Mouse (Mus musculus) kidney, postnatal 14 days (tissue): ENCODE measurements around the gene Sh3bgrl.

ENCODE experiments used
- DNase-seq: peaks from one replicate; pipeline ENCODE4 v3.0.0; 2022; ENCODE audit warnings: mixed read lengths

The Sh3bgrl gene

GRCm38 (mm10) chrX:109133500-109133899, 38.3 kb downstream of the Sh3bgrl start:
- no peak for DNase-seq

- DNase-seq, result no peak
These were observed 41.1 kb downstream of the Sh3bgrl start for GRCm38 (mm10) chrX:109136306-109136705.

- no peak for DNase-seq
These were observed 41.7 kb downstream of the Sh3bgrl start for GRCm38 (mm10) chrX:109136820-109137219.

- no peak for DNase-seq
These were observed 42.1 kb downstream of the Sh3bgrl start for GRCm38 (mm10) chrX:109137295-109137694.

DNA sequence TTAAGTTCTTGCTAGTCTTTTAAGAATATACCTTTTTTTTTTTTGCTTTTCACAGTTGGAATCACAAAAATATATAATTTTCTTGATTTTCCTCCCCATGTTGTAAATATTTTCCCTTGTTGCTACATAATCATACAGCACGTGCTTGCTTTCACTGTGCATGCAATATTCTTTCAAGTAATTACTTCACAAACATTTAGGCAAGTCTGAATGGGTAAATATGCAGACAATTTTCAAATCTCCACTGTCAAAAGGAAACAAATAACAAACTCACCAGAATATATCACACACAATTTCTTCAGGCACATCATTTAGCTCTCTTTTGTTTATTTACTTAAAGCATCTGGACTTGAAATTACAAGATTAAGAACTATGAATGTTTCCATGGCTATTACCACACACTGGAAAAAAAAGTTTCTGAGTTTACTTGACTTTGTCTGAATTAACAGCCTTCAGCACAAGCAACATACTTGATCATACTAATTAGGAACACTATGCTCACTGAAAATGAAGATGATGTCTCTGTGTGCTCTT, 46.2 kb downstream of the Sh3bgrl start:
- no peak for DNase-seq

- DNase-seq, result peak; percentile 23
These were observed 47.1 kb downstream of the Sh3bgrl start for GRCm38 (mm10) chrX:109142281-109142680.

DNA sequence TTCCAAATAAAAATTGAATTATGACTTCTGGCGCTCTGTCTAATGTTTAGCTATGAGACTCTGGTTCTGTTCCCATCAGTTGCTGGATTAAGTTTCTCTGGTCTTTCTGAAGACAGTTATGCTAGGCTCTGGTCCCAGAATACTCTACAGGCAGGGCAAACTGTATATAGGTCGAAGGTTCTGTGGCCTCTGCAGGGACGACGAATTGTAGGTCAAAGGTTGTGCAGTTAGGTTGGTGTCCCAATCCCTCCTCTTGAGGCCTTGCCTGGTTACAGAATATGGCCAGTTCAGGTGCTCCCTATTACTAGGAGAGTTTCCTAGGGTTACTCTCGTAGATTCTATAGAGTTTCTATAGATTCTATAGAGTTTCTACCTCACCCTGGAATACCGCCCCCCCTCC, 50.6 kb downstream of the Sh3bgrl start:
- no peak for DNase-seq

- no peak for DNase-seq
These were observed 51.9 kb downstream of the Sh3bgrl start for GRCm38 (mm10) chrX:109147108-109147507.

DNA sequence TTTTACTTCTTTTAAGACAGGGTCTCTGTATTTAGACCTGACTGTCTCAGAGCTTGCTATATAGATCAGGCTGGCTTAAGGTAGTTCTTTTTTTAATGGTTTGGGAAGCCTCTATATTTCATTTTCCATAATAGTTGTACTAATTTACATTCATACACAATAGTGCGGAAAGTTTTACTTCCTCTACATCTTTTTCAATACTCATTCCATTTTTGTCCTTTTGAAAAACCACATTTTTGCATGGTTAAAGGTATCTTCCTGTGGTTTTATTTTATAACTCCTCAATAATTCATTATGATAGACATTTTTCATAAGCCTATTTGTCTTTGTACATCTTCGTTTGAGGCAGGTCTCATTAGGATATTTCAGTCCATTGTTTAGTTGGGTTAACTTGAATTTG, 56.1 kb downstream of the Sh3bgrl start:
- DNase-seq, result no peak

- DNase-seq, result no peak
These were observed 65.2 kb downstream of the Sh3bgrl start for GRCm38 (mm10) chrX:109160326-109160725.

DNA sequence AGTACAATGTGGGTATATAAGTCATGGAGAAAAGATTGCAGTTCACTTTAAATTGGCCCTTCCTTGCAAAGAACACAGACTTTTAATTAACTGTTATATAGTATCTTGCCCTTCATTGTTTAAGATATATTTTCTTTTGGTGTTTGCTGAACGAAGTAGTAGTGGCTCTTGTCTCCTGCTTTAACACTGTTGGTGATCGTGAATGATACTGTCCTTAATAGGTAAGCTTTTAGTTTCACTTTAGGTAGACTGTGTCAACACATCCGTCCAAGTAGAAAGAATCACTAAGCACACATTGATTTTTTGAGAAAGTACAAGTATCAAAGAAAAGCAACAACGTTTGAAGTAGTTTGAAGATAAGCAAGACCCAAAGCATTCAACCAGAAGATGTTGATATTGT, 65.7 kb downstream of the Sh3bgrl start:
- DNase-seq, result no peak

- DNase-seq, result peak; percentile 6
These were observed 79.9 kb downstream of the Sh3bgrl start for GRCm38 (mm10) chrX:109175038-109175437.

DNA sequence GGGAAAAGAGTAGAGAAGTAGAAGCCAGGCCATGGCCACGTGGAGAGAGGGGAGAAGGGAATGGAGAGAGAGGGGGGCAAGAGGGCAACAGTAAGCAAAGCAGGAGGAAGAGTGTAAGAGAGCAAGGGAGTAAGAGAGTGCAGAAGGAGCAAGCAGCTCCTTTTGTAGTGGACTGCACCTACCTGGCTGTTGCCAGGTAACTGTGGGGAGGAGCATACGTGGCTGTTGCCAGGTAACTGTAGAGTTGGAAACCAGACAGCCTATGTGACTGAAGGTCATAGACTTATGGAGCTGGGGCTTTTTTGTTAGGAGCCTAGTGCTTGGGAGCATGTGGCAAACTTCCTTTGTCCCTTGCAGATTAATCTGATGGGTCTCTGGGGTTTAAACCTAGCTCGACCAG, 80.3 kb downstream of the Sh3bgrl start:
- DNase-seq, result peak; percentile 4

DNA sequence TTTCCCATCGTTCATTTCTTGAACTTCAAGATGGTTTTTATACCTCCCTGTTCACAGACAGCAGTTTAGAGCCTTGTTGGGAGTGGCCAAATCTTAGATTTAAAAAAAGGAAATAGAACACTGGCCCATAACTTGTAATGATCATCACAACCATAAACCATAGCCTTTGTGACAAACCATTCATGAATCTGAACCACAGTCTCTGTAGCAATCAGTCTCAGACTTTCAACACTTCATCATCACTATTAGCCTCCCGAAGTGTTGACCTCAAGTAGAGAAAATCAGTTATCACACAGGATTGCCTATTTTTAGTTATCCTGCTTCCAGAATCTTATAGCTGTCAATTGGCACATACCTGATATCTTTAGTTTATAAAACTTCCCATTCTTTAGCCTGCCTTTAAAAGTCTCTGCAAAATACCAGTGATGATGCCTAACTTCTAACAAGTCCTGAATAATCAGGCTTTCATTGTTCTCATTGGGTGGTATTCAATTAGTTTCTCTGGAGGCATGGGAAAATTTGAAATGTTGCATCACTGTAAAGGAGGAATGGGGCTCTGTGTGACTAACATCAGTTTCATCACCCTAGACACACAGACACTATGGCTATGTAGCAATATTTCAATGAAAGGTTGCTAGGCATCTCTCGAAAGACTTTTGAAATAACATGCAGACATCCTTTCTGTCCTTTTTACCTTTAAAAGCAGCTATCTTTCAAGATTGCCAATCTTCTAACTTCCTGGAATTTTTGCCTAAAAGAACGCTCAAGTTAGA, 89.7 kb downstream of the Sh3bgrl start:
- DNase-seq, result no peak

GRCm38 (mm10) chrX:109189607-109190006, 94.4 kb downstream of the Sh3bgrl start:
- DNase-seq, result no peak

DNA sequence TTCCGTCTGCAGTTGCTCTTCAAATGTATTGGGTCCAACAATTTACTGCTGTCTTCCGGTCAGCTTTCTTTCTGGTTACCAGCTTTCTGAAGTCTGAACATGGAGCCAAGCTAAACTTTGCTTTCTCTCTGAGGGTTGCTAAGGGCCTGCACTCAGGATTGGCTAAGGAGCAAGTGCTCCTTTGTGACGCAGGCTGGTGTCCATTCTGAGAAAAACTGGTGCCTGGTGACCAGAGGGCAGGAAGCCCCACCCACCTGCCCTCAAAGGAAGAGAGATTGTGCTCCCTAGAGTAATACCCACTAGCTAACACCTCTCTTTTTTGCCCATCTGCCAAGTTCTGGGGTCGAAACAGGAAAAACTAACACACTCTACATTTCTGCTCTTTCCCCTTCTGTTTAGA, 95.8 kb downstream of the Sh3bgrl start:
- peak; percentile 61 for DNase-seq

DNA sequence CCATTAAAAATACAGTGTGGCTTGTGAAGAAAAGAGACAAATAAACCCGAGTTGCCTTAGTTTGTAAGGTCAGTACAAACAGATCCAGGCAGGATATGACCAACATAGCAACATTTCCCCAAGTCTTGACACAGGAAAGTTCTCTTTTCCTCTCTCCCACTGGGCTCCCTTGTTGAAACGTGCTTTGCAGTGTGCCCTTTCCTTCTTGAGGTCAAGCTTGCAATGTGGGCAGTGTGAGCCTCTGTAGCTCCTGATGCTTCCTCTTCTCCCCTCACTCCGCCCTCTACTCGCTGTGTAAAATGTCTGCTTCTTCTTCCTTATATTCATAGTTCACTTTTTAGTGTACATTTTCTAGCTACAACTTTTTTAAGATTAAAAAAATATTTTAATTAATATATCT, 96.3 kb downstream of the Sh3bgrl start:
- peak; percentile 31 for DNase-seq

DNA sequence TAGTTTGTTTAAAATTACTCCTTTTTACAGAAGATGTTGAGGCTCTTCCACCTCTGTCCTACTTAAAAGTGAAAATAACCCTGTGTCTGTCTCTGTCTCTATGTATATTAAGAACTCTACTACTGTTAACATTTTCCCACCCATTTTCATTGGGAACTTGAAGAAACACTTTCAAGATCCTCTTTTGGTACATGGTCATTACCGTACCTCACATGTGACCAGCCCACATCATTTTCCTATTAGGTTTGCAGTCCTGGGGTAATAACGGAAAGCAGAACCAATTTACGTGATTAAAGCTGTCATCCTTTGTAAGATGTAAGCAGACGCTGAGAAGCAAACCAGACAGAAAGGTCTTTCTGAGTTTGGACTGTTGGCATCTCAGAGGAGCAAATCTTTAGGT, 101.3 kb downstream of the Sh3bgrl start, which contains the start of gene Gm6377:
Gm6377 (plus strand) TSS at position 289 of the 400 bp plus-strand sequence.
- no peak for DNase-seq

DNA sequence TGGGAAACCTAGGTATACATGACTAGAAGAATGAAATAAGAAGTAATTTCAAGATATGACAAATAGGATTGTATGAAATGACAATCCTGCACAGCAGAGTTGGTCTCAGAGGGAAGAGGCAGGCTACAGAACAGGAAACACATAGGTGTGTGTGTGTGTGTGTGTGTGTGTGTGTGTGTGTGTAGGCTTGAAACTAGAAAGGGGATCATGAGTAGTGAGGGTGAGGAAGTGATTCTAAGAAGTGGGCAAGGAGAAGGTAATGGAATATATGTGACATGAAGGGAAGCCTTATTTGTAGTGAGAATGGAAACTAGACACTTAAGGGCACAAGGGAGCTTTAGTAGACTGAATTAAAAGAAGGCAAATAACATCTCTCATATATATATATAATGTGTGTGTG, 112.7 kb downstream of the Sh3bgrl start:
- DNase-seq, result no peak

- no peak for DNase-seq
These were observed 133.6 kb downstream of the Sh3bgrl start for GRCm38 (mm10) chrX:109228720-109229119.

- DNase-seq, result no peak
These were observed 140.3 kb downstream of the Sh3bgrl start for GRCm38 (mm10) chrX:109235383-109236036.

DNA sequence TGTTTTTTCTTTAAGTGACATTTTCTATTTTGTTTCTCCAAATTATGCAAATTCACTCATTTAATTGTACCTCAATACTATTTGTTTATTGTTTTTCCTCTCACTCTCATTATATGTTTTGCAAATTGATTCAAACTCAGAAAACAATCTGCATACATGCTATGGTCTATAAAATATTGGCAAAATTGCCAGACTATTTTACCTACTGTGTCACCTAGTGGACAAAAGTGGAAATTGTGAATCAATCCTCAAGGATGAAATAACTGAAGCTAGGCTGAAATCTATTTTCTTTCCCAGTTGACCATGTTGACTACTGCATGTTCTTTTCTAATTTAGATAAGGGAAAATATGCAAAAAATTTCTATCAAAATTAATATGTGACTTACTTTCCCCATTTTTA, 143.0 kb downstream of the Sh3bgrl start:
- peak; percentile 0 for DNase-seq
